Mouse (Mus musculus) ES-E14 (cell line): ENCODE results near the gene Gm20489.

Experiments used
- CHD2 ChIP-seq: IDR thresholded peaks from 2 replicates; pipeline ENCODE4 v1.6.1; 2014; ENCODE audit warnings: mild to moderate bottlenecking, low read depth, low read length, inconsistent platforms
- HCFC1 ChIP-seq: IDR thresholded peaks from 2 replicates; pipeline ENCODE4 v1.6.1; 2012; ENCODE audit warnings: low read length, inconsistent platforms, borderline replicate concordance; ENCODE audit not compliant: insufficient read depth
- MAFK ChIP-seq: IDR thresholded peaks from 2 replicates; pipeline ENCODE4 v1.6.1; 2014; ENCODE audit warnings: mild to moderate bottlenecking, low read depth, low read length, inconsistent platforms; ENCODE audit not compliant: insufficient read depth
- ZC3H11A ChIP-seq: IDR thresholded peaks from 2 replicates; pipeline ENCODE4 v1.6.1; 2012; ENCODE audit warnings: low read depth, mild to moderate bottlenecking, inconsistent platforms, low read length, borderline replicate concordance
- ZNF384 ChIP-seq: IDR thresholded peaks from 2 replicates; pipeline ENCODE4 v1.6.1; 2012; ENCODE audit warnings: low read depth, low read length, inconsistent platforms

GRCm38 (mm10) chrX:101285534-101285933 is 16.7 kb upstream of the Gm20489 start:
- TF ChIP-seq ZC3H11A (0 out of 2 replicates have a peak, but pooled peaks have one; percentile 21), ZNF384 (no peak), HCFC1 (no peak), CHD2 (no peak), MAFK (no peak)
